Comparison of ENCODE assay signal across 8 mouse cellular contexts in genomic region chr6:85137217-85138035, GRCm38 (mm10). TPM values are rescaled to one million over a fixed set of nuclear protein-coding genes. Genes with fewer than 3 reads are reported as not detected.
DNase-seq lines count a peak whose midpoint lies in the region; ATAC-seq and TF ChIP-seq lines count a peak whose summit lies in the region.

Gene Spr (minus strand): TSS chr6:85137766.

- DNase-seq in brain, embryonic 14.5 days (ENCODE audit: low read depth), result peak; percentile 95
- DNase-seq in kidney, postnatal 0 days (ENCODE audit: low spot score), result peak; percentile 97
- DNase-seq in liver, embryonic 11.5 days (ENCODE audit: low spot score), result peak; percentile 88
- peak; percentile 86 for DNase-seq in naive thymus-derived CD4-positive, alpha-beta T cell, adult 2 months (ENCODE audit: low read depth)

- no peaks in the 10 kb centered on the region for H3K27me3 ChIP-seq in C2C12 (ENCODE audit: control insufficient read depth, insufficient read depth, insufficient read length)
- H3K27me3 ChIP-seq in erythroblast, embryonic 14.5 days (ENCODE audit: control insufficient read depth), result no peaks in the 10 kb centered on the region
- no peaks in the 10 kb centered on the region for H3K27me3 ChIP-seq in heart, embryonic 12.5 days (replicated peaks)
- no peaks in the 10 kb centered on the region for H3K27me3 ChIP-seq in kidney, postnatal 0 days (ENCODE audit: insufficient read depth, low read length)
- no peaks in the 10 kb centered on the region for H3K27me3 ChIP-seq in liver, embryonic 11.5 days (replicated peaks; ENCODE audit: control insufficient read depth, insufficient read depth, low read length)
- H3K27me3 ChIP-seq in stomach, embryonic 14.5 days (ENCODE audit: control insufficient read depth, insufficient read depth, low read length), result no peaks in the 10 kb centered on the region

- TF ChIP-seq POLR2A in brain, embryonic 14.5 days (IDR thresholded peaks at IDR 0.05; ENCODE audit: borderline replicate concordance, extremely low read depth, insufficient read depth, insufficient read length, poor library complexity, severe bottlenecking), result peak; percentile 61; the same call in 1 of the 2 replicates

- peaks cover 6% of the 10 kb centered on the region for H3K79me2 ChIP-seq in C2C12 (ENCODE audit: control insufficient read depth, insufficient read depth)

- H3ac ChIP-seq in C2C12 (ENCODE audit: control insufficient read depth, insufficient read length, low read depth), result peak within 1 kb of the TSS; percentile 100

- peaks cover 13% of the 10 kb centered on the region for H3K4me1 ChIP-seq in erythroblast, embryonic 14.5 days (ENCODE audit: control insufficient read depth)
- peaks cover 8% of the 10 kb centered on the region for H3K4me1 ChIP-seq in heart, embryonic 12.5 days (replicated peaks)
- no peaks in the 10 kb centered on the region for H3K4me1 ChIP-seq in kidney, postnatal 0 days (replicated peaks; ENCODE audit: insufficient read depth, low read length)
- H3K4me1 ChIP-seq in liver, embryonic 11.5 days (replicated peaks; ENCODE audit: control insufficient read depth, insufficient read depth, low read length), result no peaks in the 10 kb centered on the region
- 0 out of 2 replicates have a peak, but pooled peaks cover 2% of the 10 kb centered on the region for H3K4me1 ChIP-seq in stomach, embryonic 14.5 days (ENCODE audit: control insufficient read depth, insufficient read depth, low read length)

- peak within 1 kb of the TSS; percentile 74 for H3K4me3 ChIP-seq in C2C12 (ENCODE audit: insufficient read depth, poor library complexity, severe bottlenecking)
- peak within 1 kb of the TSS; percentile 79 for H3K4me3 ChIP-seq in erythroblast, embryonic 14.5 days (replicated peaks)
- H3K4me3 ChIP-seq in heart, embryonic 12.5 days, result peak within 1 kb of the TSS; percentile 89
- peak within 1 kb of the TSS; percentile 66 for H3K4me3 ChIP-seq in kidney, postnatal 0 days (replicated peaks; ENCODE audit: low read depth, low read length)
- peak within 1 kb of the TSS; percentile 76 for H3K4me3 ChIP-seq in liver, embryonic 11.5 days (ENCODE audit: low read depth, low read length)
- H3K4me3 ChIP-seq in stomach, embryonic 14.5 days (ENCODE audit: low read depth, low read length), result peak within 1 kb of the TSS; percentile 72

- H3K36me3 ChIP-seq in C2C12 (ENCODE audit: control insufficient read depth, insufficient read depth), result peaks cover 3% of the 10 kb centered on the region
- H3K36me3 ChIP-seq in erythroblast, embryonic 14.5 days (ENCODE audit: control insufficient read depth), result peaks cover 6% of the 10 kb centered on the region
- H3K36me3 ChIP-seq in heart, embryonic 12.5 days, result peaks cover 24% of the 10 kb centered on the region
- H3K36me3 ChIP-seq in kidney, postnatal 0 days (ENCODE audit: insufficient read depth, low read length), result 0 out of 2 replicates have a peak, but pooled peaks cover 12% of the 10 kb centered on the region
- H3K36me3 ChIP-seq in liver, embryonic 11.5 days (ENCODE audit: control insufficient read depth, insufficient read depth, low read length), result peaks cover 3% of the 10 kb centered on the region; the same call in 1 of the 2 replicates
- no peaks in the 10 kb centered on the region; the same call in 1 of the 2 replicates for H3K36me3 ChIP-seq in stomach, embryonic 14.5 days (ENCODE audit: control insufficient read depth, insufficient read depth, low read length)

- peak; percentile 49 for TF ChIP-seq CTCF in C2C12 (IDR thresholded peaks at IDR 0.05; ENCODE audit: control insufficient read depth, insufficient read depth, insufficient read length)
- peak; percentile 83 for TF ChIP-seq CTCF in brain, embryonic 14.5 days (IDR thresholded peaks at IDR 0.05; ENCODE audit: borderline replicate concordance, extremely low read depth, insufficient read depth, insufficient read length)
- peak; percentile 86 for TF ChIP-seq CTCF in kidney, postnatal 0 days (IDR thresholded peaks at IDR 0.05; ENCODE audit: low read depth)

- under 1% methylated on average over 49 of the region's 49 CpGs for WGBS in heart, embryonic 12.5 days
- under 1% methylated on average over 49 of the region's 49 CpGs for WGBS in kidney, postnatal 0 days
- under 1% methylated on average over 49 of the region's 49 CpGs for WGBS in liver, embryonic 11.5 days
- under 1% methylated on average over 49 of the region's 49 CpGs for WGBS in stomach, embryonic 14.5 days

- peak within 1 kb of the TSS; percentile 82 for H3K9ac ChIP-seq in heart, embryonic 12.5 days
- peak within 1 kb of the TSS; percentile 81 for H3K9ac ChIP-seq in kidney, postnatal 0 days (ENCODE audit: low read depth, low read length)
- H3K9ac ChIP-seq in liver, embryonic 11.5 days (ENCODE audit: low read depth, low read length), result peak within 1 kb of the TSS; percentile 83
- H3K9ac ChIP-seq in stomach, embryonic 14.5 days (replicated peaks; ENCODE audit: low read depth, low read length), result peak within 1 kb of the TSS; percentile 67

- H3K4me2 ChIP-seq in heart, embryonic 12.5 days, result peak within 1 kb of the TSS; percentile 66
- peak within 1 kb of the TSS; percentile 74 for H3K4me2 ChIP-seq in kidney, postnatal 0 days (ENCODE audit: low read length)
- H3K4me2 ChIP-seq in liver, embryonic 11.5 days, result peak within 1 kb of the TSS; percentile 69
- H3K4me2 ChIP-seq in stomach, embryonic 14.5 days (replicated peaks; ENCODE audit: low read depth, low read length), result peak within 1 kb of the TSS; percentile 47

- H3K79me3 ChIP-seq in C2C12 (ENCODE audit: low read depth), result peaks cover 2% of the 10 kb centered on the region

- ATAC-seq in heart, embryonic 12.5 days (ENCODE audit: insufficient number of reproducible peaks, low FRiP score), result peak; percentile 93
- peak; percentile 88 for ATAC-seq in kidney, postnatal 0 days (replicated peaks; ENCODE audit: low FRiP score, low read depth)
- ATAC-seq in liver, embryonic 11.5 days (replicated peaks; ENCODE audit: low FRiP score), result peak; percentile 89
- ATAC-seq in stomach, embryonic 14.5 days (ENCODE audit: insufficient number of reproducible peaks, insufficient read depth, low FRiP score, low read depth), result peak; percentile 94

- no peaks in the 10 kb centered on the region for H3K9me3 ChIP-seq in erythroblast, embryonic 14.5 days (ENCODE audit: control insufficient read depth, low read length)
- no peaks in the 10 kb centered on the region for H3K9me3 ChIP-seq in heart, embryonic 12.5 days (replicated peaks)
- no peaks in the 10 kb centered on the region for H3K9me3 ChIP-seq in kidney, postnatal 0 days (replicated peaks; ENCODE audit: low read length)
- no peaks in the 10 kb centered on the region for H3K9me3 ChIP-seq in liver, embryonic 11.5 days (ENCODE audit: control insufficient read depth, low read length)
- no peaks in the 10 kb centered on the region for H3K9me3 ChIP-seq in stomach, embryonic 14.5 days (ENCODE audit: control insufficient read depth, low read depth, low read length)

- peak within 1 kb of the TSS; percentile 93 for H3K27ac ChIP-seq in heart, embryonic 12.5 days (ENCODE audit: poor library complexity, severe bottlenecking)
- peak within 1 kb of the TSS; percentile 97 for H3K27ac ChIP-seq in kidney, postnatal 0 days
- H3K27ac ChIP-seq in liver, embryonic 11.5 days (ENCODE audit: low read depth, low read length), result peak within 1 kb of the TSS; percentile 87
- H3K27ac ChIP-seq in stomach, embryonic 14.5 days (ENCODE audit: low read length), result peak within 1 kb of the TSS; percentile 92

TF ChIP-seq in C2C12, 6 proteins besides CTCF, POLR2A, EP300 and RAD21:
- TF ChIP-seq CEBPB (IDR thresholded peaks at IDR 0.05; ENCODE audit: low read depth) (no peak), MYOD1 (IDR thresholded peaks at IDR 0.05; ENCODE audit: control insufficient read depth, insufficient read length, low read depth) (no peak), FOSL1 (IDR thresholded peaks at IDR 0.05; ENCODE audit: insufficient read depth, low read length, poor library complexity, severe bottlenecking) (no peak), MAX (IDR thresholded peaks at IDR 0.05) (no peak), USF1 (IDR thresholded peaks at IDR 0.05; ENCODE audit: low read depth) (no peak), MYOG (IDR thresholded peaks at IDR 0.05; ENCODE audit: control insufficient read depth, extremely low read depth, insufficient read length) (no peak)
TF ChIP-seq in C2C12: peak in this region for 0.

RNA-seq across cellular contexts. Expression of gene Spr, which starts in this region (rescaled TPM):
- polyA plus RNA-seq in C2C12 (2012; fragmentation: generic; extraction: Trizol), result 96.7 TPM
- 8.0 and 10.5 TPM in 2 replicates for polyA plus RNA-seq in brain, embryonic 14.5 days (2012; rRNA removed)
- polyA plus RNA-seq in erythroblast, embryonic 14.5 days (2012), result 0.86 and 1.1 TPM in 2 replicates
- 51.2 and 53.7 TPM in 2 replicates for polyA plus RNA-seq in heart, embryonic 12.5 days (2016; fragmentation: Nextera tagmentation; extraction: Ambion mirVana)
- 78.8 and 83.7 TPM in 2 replicates for polyA plus RNA-seq in kidney, postnatal 0 days (2015; fragmentation: Nextera tagmentation; extraction: Ambion mirVana)
- 66.5 and 77.7 TPM in 2 replicates for polyA plus RNA-seq in liver, embryonic 11.5 days (2014; fragmentation: Nextera tagmentation; extraction: Ambion mirVana)
- polyA plus RNA-seq in stomach, embryonic 14.5 days (2014; fragmentation: Nextera tagmentation; extraction: Ambion mirVana), result 90.9 and 91.8 TPM in 2 replicates

Comparison
In these comparisons a context has a peak if more than half of its experiments do, and no peak if none do; other contexts are left out.
1. Peak in every context shown above with its lines: DNase-seq, ATAC-seq, H3K4me3 ChIP-seq and H3K27ac ChIP-seq.